Mouse (Mus musculus) large intestine, adult 2 months (tissue): ENCODE measurements around the gene Terb2. TPM values are rescaled to one million over a fixed set of nuclear protein-coding genes. Genes with fewer than 3 reads are reported as not detected.

ENCODE experiments used
- DNase-seq: peaks from one replicate; pipeline ENCODE4 v3.0.0-alpha.2; 2012; ENCODE audit warnings: low read depth, low spot score
- WGBS: fragments of 180-500 bp; shearing (Covaris S2); methylation state at CpG from one replicate; pipeline ENCODE4 v1.1.7; 2018; 5-methylcytosine and 5-hydroxymethylcytosine counted together
- polyA plus RNA-seq: library from polyadenylated mRNA; depleted of rRNA; stranded (reverse); fragments of >200 nt; gene quantifications from 2 replicates; pipeline ENCODE4 v1.2.3, GENCODE M21; 2012; rRNA removed

Gene Terb2
- polyA plus RNA-seq, result not detected in 2 replicates

GRCm38 (mm10) chr2:122186106-122186505 is at the start of gene Terb2, which contains the start of gene Patl2:
Terb2 (plus strand) TSS chr2:122186272.
Patl2 (minus strand) TSS chr2:122186189.
- DNase-seq, result no peak
- 84% methylated on average over 17 of the region's 17 CpGs for WGBS

GRCm38 (mm10) chr2:122137839-122138465 is 48.1 kb upstream of the Terb2 start:
- 29% methylated on average over 5 of the region's 5 CpGs for WGBS

GRCm38 (mm10) chr2:122140815-122141214 is 45.3 kb upstream of the Terb2 start:
- WGBS, result 36% methylated on average over 2 of the region's 2 CpGs
- no peak for DNase-seq

More at GRCm38 (mm10) chr2:122137839-122138465, 48.1 kb upstream of the Terb2 start:
- no peak for DNase-seq

GRCm38 (mm10) chr2:122141332-122141967 is 44.6 kb upstream of the Terb2 start:
- 70% methylated on average over 5 of the region's 5 CpGs for WGBS

DNA sequence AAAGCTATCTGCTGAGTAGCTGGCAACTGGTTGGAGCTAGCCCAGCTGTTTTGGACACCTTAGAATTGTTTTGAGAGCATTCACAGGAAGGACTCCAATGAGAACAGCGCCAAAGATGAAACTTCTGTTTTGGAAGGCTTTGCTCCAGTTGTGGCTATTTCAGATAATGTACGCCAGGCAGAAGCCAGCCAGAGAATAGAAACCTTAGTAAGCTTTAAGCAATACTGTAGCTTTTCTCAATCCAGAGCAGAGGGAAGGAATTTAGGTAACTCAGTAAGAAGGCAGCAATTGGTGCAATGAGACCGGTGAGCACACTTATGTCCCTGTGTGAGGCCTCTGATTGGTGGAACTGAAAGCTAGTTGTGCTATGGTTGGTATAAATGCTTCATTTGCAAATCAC is 43.0 kb upstream of the Terb2 start:
- DNase-seq, result no peak
- WGBS, result 96% methylated on average over 3 of the region's 3 CpGs

More at GRCm38 (mm10) chr2:122141332-122141967, 44.6 kb upstream of the Terb2 start:
- no peak for DNase-seq

DNA sequence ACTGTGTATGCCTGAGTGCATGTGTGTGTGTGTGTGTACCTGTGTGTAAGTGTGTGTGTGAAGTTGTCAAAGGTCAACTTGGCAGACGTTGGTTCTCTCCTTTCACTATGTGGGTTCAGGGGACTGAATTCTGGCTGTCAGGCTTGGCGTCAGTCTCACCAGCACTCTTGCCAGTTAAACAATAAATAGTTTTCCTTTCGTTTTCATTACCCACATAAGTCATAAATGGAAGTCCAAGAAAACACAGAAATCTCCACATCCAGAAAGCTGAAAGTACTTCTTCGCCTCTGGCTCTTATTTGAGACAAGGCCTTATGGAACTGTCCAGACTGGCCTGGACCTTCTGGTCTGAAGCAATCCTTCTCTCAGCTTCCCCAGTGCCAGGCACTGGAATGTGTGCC is 40.3 kb upstream of the Terb2 start:
- 31% methylated on average over 4 of the region's 4 CpGs for WGBS

DNA sequence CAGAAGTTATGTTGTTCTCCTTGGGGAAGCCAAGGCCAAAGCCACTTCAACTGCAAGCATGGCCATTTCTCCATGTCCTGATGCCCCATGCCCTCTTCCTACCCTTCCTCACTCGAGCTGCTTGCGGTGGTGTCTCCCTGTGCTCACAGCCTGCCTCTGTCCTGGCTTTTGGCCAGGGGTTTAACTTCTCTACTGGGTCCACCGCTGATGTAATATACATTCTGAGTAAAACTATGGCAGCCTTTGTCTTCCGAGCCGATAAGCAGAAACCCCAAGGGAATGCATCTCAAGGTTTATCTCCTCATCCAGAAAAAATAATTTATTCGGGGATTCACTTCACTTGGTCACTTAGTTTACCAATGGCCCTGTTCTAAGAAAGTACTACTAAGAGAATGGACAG is 39.4 kb upstream of the Terb2 start:
- DNase-seq, result no peak
- WGBS, result 71% methylated on average over 6 of the region's 6 CpGs

More for the DNA sequence above, 40.3 kb upstream of the Terb2 start:
- no peak for DNase-seq

DNA sequence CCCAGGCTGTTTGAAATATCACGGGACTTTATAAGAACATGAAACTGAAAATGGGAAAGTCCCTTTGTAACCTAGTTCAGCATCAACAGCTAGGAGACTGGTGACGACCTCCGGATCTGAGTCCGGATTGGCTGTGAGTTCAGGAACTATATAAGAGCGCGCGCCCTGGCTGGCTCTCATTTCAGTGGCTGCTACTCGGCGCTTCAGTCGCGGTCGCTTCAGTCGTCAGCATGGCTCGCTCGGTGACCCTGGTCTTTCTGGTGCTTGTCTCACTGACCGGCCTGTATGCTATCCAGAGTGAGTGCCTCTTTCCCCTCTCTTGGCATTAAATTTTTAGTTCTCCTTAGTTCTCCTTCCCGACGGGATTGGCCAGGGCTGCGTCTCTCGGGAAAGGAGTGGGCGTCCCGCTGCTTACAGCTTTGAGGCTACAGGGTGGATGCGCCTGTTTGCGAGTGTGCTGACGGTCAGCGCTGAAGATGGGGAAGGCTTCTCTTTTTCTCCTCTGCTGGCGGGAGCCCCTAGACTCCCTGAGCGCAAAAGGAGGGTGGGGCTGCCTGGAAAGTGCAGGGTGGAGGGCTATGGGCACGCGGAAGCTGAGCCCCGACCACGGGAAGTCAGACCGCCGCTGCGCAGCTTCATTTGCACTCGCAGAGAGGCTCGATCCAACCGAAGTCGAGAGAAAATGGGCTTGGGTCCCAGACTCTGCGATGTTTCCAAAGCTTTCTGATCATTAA is 38.4 kb upstream of the Terb2 start, which contains the start of gene B2m:
Gene B2m, plus strand, starts transcription at position 179 of the 734 bp plus-strand sequence.
- under 1% methylated on average over 40 of the region's 40 CpGs for WGBS
- peak; percentile 88 for DNase-seq

DNA sequence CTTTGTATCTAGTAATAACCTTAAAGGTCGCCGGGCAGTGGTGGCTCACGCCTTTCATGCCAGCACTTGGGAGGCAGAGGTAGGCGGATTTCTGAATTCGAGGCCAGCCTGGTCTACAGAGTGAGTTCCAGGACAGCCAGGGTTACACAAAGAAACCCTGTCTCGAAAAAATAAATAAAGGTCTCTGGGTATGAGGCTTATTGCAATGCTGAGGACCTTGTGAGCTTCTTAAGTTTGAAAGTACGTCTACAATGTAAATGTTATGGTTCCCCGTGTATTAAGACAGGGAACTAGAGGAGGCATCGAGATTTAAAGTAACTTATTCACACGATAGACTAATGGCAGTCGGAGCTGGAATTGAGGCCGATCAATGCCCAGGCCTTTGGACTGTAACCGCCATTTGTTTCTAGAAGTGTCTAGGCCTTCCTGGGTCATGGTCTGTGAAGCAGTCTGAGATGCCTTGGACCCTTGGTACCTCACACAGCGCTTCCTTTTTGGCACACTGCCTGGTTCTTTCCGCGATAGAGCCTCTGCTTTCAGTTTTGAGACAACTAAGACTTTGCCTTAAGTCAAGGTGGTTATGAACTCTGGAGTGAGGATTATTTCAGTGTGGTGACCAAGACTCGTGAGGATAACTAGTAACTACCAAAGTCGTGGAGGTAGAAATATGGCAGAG is 37.7 kb upstream of the Terb2 start:
- WGBS, result under 1% methylated on average over 18 of the region's 18 CpGs
- DNase-seq, result peak; percentile 89

DNA sequence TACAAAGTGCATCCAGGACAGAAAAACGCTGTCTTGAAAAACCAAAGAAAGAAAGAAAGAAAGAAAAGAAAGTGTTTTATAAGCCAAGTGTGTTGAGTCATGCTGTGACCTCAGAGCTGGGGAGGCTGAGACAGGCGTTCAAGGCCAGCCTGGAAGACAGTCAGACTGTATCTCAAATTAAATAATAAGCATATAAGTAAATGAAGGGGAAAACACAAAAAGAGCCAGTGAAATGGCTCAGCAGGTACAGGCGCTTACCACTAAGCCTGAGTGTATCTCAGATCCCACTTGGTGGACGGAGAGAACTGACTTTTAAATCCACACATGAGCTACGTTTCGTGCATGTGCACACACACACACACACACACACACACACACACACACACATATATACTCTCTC is 36.8 kb upstream of the Terb2 start:
- 69% methylated on average over 6 of the region's 6 CpGs for WGBS
- no peak for DNase-seq

- 61% methylated on average over 3 of the region's 3 CpGs for WGBS
- DNase-seq, result no peak
Observed at GRCm38 (mm10) chr2:122149716-122150115, 36.4 kb upstream of the Terb2 start.

GRCm38 (mm10) chr2:122151221-122151620 is 34.9 kb upstream of the Terb2 start:
- WGBS, result 95% methylated on average over 1 of the region's 1 CpGs
- DNase-seq, result no peak

DNA sequence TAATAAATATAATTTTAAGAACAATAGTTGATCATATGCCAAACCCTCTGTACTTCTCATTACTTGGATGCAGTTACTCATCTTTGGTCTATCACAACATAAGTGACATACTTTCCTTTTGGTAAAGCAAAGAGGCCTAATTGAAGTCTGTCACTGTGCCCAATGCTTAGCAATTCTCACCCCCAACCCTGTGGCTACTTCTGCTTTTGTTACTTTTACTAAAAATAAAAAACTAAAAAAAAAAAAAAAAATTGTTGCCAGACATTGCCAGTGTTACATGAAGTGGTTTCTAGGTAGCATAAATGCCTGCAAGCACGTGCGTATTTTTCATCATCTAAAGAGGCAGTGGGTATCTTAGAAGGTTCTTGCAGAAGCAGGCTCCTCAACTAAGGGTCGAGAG is 33.2 kb upstream of the Terb2 start:
- DNase-seq, result no peak
- 88% methylated on average over 3 of the region's 3 CpGs for WGBS

GRCm38 (mm10) chr2:122153681-122154365 is 32.2 kb upstream of the Terb2 start:
- 94% methylated on average over 7 of the region's 7 CpGs for WGBS

DNA sequence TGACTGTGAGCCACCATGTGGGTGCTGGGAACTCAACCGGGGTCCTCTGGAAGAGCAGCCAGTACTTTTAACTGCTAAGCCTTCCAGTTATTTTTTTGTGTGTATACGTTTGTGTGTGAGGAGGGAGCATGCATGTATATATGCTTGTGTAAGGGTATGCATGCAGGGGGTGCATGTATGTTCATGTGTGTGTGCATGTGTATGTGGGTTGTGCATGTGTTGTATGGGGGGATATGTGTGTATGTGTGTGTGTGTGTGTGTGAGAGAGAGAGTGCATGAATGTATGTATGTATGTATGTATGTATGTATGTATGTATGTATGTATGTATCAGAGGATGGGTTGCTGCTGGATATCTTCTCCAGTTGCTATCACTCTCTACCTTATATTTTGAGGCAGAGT is 31.6 kb upstream of the Terb2 start:
- no peak for DNase-seq
- 95% methylated on average over 2 of the region's 2 CpGs for WGBS

More at GRCm38 (mm10) chr2:122153681-122154365, 32.2 kb upstream of the Terb2 start:
- DNase-seq, result no peak

DNA sequence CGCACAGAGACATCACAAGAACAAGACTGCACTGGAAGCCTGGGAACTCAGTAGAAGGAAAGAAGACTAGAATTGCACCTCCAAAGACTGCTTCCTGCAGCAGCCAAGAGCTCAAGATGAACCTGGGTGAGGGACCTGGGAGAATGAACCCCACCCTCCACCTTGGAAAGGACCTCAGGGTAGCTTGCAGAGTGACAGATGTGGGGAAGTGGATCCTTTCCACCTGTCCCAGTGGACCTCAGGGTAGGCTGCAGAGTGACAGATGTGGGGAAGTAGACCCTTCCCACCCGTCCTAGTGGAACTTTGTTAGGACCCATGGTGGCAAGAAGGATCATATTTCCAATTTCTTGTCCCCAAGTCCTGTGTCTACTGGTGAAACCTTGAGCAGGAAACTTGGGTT is 30.8 kb upstream of the Terb2 start:
- DNase-seq, result no peak
- WGBS, result 94% methylated on average over 2 of the region's 2 CpGs

DNA sequence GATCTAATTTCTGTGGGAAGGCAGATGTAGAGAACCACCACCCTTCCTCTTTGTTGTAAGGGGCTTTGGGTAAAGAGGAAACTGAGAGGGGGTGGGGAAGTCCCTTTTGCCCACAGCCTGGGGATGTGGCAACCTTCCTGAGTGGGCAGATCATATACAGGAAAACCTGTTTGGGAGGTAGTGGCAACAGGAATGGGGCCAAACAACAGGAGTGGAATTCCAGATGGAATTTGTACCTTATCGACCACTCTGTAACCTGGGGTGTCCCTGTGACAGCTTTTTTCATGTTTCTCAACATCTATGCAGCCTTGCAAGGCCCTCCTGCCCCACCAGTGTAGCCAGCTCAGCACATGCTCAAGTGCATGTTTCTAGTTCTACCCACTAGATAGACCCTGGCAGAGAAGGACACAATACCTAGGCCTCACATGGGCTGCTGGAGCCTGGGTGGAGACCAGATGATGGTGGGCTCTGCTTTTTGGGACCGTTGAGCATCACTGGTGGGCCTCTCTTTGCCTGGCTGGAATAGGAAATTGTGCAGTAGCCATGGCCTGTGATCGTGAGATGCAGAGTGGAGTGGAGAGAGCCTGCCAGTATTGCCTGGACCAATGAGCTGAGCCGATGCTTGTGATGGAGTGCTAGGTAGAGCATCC is 29.9 kb upstream of the Terb2 start:
- 77% methylated on average over 4 of the region's 4 CpGs for WGBS

DNA sequence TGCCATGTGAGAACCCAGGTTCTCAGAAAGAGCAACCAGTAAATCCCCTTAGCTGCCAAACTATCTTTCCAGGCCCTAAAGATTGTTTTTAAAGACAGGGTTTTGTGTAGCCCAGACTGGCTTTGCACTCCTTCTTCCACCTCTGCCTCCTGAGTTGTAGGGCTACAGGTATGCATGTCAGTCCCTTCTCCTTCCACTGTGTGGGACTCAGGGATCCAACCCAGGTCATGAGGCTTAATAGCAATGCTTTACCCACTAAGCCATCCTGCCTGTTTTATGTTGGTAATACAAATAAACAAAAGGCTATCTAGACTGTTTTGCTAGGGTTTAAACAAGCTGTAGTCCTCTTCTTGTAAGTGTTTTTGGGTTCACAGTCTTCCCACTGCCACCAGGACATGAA is 28.5 kb upstream of the Terb2 start:
- DNase-seq, result no peak

More for the DNA sequence above, 29.9 kb upstream of the Terb2 start:
- DNase-seq, result no peak

DNA sequence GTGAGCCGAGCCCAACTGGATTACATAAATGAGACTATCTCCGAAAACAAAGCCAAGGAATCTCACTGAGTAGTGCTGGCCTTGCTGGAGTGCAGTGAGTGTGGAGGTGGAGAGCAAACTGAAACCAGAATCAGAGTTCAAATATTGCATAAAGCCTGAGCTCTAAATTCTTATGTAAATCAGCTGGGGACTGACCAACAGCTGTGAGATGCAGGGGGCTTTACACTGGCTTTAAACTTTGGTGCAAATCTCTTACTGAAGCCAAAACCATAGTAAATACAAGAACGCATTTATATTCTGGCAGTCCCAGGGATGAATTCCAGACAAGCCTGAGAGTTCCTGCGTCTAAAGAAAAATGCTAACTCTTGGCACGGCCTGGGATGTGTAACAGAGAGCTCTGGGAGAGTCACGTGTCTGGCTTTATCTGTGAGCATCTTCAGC is 27.7 kb upstream of the Terb2 start:
- no peak for DNase-seq
- 63% methylated on average over 6 of the region's 6 CpGs for WGBS
